Mouse (Mus musculus) intestine, embryonic 14.5 days (tissue): ENCODE data around the gene Vps13c. TPM values are rescaled to one million over a fixed set of nuclear protein-coding genes. Genes with fewer than 3 reads are reported as not detected.

Experiments
- ATAC-seq: fragments of 200-750 bp; cut with Nextera tagmentation; replicated peaks from 2 replicates; pipeline ENCODE4 v1.8.0; 2017; ENCODE audit warnings: low read depth, moderate number of reproducible peaks, moderate TSS enrichment, moderate library complexity; ENCODE audit not compliant: low FRiP score, low TSS enrichment
- DNase-seq: peaks from one replicate; pipeline ENCODE4 v3.0.0-alpha.2; 2018; ENCODE audit warnings: low spot score
- H3K27ac ChIP-seq: fragments of 300-500 bp; sonication (generic); 2 replicates; pipeline ENCODE4 v1.5.1; 2014; ENCODE audit warnings: low read depth, mild to moderate bottlenecking, control low read depth
- H3K27me3 ChIP-seq: fragments of 300-500 bp; sonication (generic); replicated peaks from 2 replicates; pipeline ENCODE4 v1.6.1; 2014; ENCODE audit warnings: low read length, control low read depth; ENCODE audit not compliant: control insufficient read depth, insufficient read depth
- H3K36me3 ChIP-seq: fragments of 300-500 bp; sonication (generic); 2 replicates; pipeline ENCODE4 v1.6.1; 2014; ENCODE audit warnings: low read length, control low read depth; ENCODE audit not compliant: control insufficient read depth, insufficient read depth
- H3K4me1 ChIP-seq: fragments of 300-500 bp; sonication (generic); replicated peaks from 2 replicates; pipeline ENCODE4 v1.6.1; 2014; ENCODE audit warnings: low read length, control low read depth, mixed read lengths; ENCODE audit not compliant: control insufficient read depth, insufficient read depth
- H3K4me2 ChIP-seq: fragments of 300-500 bp; sonication (generic); 2 replicates; pipeline ENCODE4 v1.6.1; 2014; ENCODE audit warnings: low read length
- H3K4me3 ChIP-seq: fragments of 300-500 bp; sonication (generic); 2 replicates; pipeline ENCODE4 v1.5.1; 2014; ENCODE audit warnings: low read depth, low read length, control low read depth, mixed read lengths
- H3K9ac ChIP-seq: fragments of 300-500 bp; sonication (generic); 2 replicates; pipeline ENCODE4 v1.6.1; 2014; ENCODE audit warnings: mild to moderate bottlenecking, low read length
- H3K9me3 ChIP-seq: fragments of 300-500 bp; sonication (generic); 2 replicates; pipeline ENCODE4 v1.6.1; 2016; ENCODE audit warnings: low read length, control low read depth; ENCODE audit not compliant: control insufficient read depth
- WGBS: fragments of 180-500 bp; shearing (Covaris S2); extraction: QIAGEN DNeasy Blood & Tissue Kit; methylation state at CpG from one replicate; pipeline ENCODE4 v1.1.7; 2014; 5-methylcytosine and 5-hydroxymethylcytosine counted together
- polyA plus RNA-seq: library from polyadenylated mRNA; unstranded; fragments of >200 nt; fragmentation: Nextera tagmentation; extraction: Ambion mirVana; gene quantifications from 2 replicates; pipeline ENCODE4 v1.2.1, GENCODE M21; 2014

The Vps13c gene
- polyA plus RNA-seq: 7.2 and 7.9 TPM in 2 replicates

DNA sequence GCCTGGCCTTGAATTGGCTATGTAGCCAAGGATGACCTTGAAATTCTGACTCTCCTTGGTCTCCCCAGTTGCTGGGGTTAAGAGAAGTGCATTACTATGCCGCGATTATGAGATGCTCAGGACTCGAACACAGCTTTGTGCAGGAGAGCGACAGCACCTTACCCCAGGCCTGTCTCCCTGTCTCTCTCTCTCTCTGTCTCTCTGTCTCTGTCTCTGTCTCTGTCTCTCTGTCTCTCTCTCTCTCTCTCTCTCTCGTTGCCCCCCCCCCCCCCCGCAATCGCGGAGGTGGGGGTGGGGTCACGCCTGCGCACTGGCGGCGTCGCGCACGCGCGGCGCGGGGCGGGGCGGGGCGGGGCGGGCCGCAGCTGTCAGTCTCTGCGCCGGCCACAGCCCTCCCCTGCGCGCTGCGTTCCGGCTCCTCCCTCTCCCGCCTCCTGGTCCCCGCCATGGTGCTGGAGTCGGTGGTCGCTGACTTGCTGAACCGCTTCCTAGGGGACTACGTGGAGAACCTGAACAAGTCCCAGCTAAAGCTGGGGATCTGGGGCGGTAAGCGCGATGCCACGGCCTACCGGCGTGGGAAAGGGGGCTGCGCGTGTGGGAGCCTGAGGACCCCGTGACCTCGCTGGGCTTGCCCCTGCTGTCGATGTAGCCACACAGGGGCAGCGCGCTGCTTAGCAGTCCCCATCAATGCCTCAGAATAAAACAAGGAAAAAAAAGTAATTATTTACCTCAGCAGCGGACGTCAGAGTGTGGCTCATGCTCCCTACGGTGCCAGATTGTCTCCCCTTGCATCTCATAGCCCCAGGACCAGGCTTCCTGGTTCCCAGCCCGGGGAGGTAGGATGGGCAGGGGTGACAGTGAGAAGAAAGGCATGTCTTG is at the start of gene Vps13c:
Gene Vps13c (plus strand): TSS at position 416 of the 879 bp plus-strand sequence.
- Histone ChIP-seq H3K27me3 (no peaks in the 10 kb centered on the region), H3K9ac (peak within 1 kb of the TSS; percentile 76), H3K36me3 (no peaks in the 10 kb centered on the region), H3K4me3 (peak within 1 kb of the TSS; percentile 76), H3K9me3 (no peaks in the 10 kb centered on the region), H3K4me1 (peaks cover 8% of the 10 kb centered on the region; the same call in 1 of the 2 replicates), H3K27ac (no peak within 1 kb of the TSS), H3K4me2 (peak within 1 kb of the TSS; percentile 84)
- ATAC-seq: peak; percentile 96
- under 1% methylated on average over 48 of the region's 53 CpGs for WGBS
- DNase-seq: peak; percentile 88

DNA sequence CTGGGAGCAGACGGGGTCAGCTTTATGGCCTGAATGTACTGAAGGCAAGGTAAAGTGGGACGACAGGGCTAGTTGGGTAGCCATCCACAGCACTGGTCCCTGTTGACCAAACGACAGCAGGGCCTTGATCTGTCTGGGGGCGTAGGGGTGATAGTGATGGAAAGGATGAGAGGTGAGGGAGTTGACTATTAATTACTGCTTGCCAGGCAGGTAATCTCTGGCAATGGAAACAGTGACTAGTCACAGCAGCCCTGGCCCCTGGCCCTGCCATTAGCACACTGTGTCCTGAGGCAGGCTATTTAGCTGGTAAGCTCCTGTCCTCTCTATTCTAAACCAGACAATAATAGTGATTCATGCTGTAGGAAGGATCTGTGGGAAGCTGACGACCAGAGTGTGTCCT is 47.8 kb upstream of the Vps13c start:
- H3K4me3 ChIP-seq: no peak overlapping the region
- H3K4me2 ChIP-seq: no peak overlapping the region
- H3K27ac ChIP-seq: no peak overlapping the region
- no peak for DNase-seq
- no peaks in the 10 kb centered on the region for H3K9me3 ChIP-seq
- no peak for ATAC-seq
- H3K9ac ChIP-seq: no peak overlapping the region
- H3K36me3 ChIP-seq: no peaks in the 10 kb centered on the region
- no peaks in the 10 kb centered on the region for H3K4me1 ChIP-seq
- 60% methylated on average over 5 of the region's 5 CpGs for WGBS
- H3K27me3 ChIP-seq: no peaks in the 10 kb centered on the region

DNA sequence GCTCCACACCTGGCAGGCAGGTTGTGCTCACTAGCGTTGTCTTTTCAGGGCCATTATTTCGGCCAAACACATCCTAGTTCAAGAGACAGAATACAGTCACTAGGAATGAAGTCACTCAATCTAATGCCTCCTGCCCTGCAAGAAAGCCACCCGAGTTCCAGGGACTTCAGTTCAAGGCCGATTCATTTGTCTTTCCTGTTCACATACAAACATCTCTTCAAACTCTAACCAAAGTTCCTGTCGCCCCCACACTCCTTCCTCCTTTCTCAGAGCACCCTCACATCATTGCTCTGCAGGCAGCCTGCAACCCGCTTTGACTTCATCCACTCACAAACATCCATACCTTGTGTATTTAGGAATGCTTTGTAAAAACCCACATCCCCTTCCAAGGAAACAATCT is 46.7 kb upstream of the Vps13c start:
- no peak overlapping the region for H3K9ac ChIP-seq

DNA sequence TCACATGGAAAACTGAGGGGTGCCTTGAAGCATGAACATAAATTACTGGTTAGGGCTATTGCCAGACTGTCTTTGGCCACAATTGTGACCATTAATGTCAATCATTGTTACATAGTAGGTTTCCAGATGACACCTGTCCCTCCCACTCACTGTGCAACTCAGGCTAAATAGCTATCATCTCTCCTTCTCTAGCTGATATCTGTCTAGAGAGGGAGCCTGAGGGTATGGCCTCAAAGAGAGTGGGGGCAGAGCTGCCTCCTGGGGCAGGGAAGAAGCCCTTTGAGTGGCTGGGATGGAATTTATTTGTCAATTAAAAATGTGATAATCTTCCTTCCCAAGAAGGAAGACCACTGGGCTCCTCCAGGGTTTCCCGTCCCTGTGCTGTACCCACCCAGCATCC is 46.0 kb upstream of the Vps13c start:
- H3K27me3 ChIP-seq: no peaks in the 10 kb centered on the region
- no peak overlapping the region for H3K9ac ChIP-seq
- no peaks in the 10 kb centered on the region for H3K4me1 ChIP-seq
- ATAC-seq (no peak), DNase-seq (no peak)
- H3K4me3 ChIP-seq: no peak overlapping the region
- WGBS: 100% methylated on average over 1 of the region's 1 CpGs
- no peak overlapping the region for H3K27ac ChIP-seq
- H3K4me2 ChIP-seq: no peak overlapping the region
- H3K36me3 ChIP-seq: no peaks in the 10 kb centered on the region
- H3K9me3 ChIP-seq: no peaks in the 10 kb centered on the region

More for the DNA sequence above, 46.7 kb upstream of the Vps13c start:
- no peaks in the 10 kb centered on the region for H3K27me3 ChIP-seq
- no peaks in the 10 kb centered on the region for H3K4me1 ChIP-seq
- no peak overlapping the region for H3K4me3 ChIP-seq
- DNase-seq: no peak
- ATAC-seq: no peak
- H3K4me2 ChIP-seq: no peak overlapping the region
- 69% methylated on average over 6 of the region's 6 CpGs for WGBS
- H3K9me3 ChIP-seq: no peaks in the 10 kb centered on the region
- H3K27ac ChIP-seq: no peak overlapping the region
- H3K36me3 ChIP-seq: no peaks in the 10 kb centered on the region

DNA sequence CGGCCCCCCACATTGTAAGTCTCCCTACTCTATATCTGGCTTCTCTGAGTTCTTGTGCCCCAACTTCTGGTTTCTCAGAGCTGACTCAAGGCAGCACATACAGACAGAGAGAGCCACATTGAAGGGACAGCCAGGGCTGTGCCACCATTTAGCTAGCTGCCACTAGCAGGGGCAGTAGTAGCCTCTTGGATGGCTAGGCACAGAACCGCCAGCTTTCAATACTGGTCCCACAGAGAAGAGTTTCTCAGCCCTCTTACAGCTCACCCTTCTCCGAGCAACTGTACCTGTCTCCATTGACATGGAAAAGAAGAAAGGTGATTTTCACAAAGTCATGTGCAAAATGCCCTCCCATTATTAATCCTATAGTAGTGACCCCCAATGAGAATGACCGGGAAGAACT is 45.5 kb upstream of the Vps13c start:
- Histone ChIP-seq H3K27ac (no peak overlapping the region), H3K9ac (no peak overlapping the region), H3K27me3 (no peaks in the 10 kb centered on the region), H3K4me2 (no peak overlapping the region), H3K9me3 (no peaks in the 10 kb centered on the region), H3K36me3 (no peaks in the 10 kb centered on the region), H3K4me1 (no peaks in the 10 kb centered on the region), H3K4me3 (no peak overlapping the region)
- 90% methylated on average over 4 of the region's 4 CpGs for WGBS
- ATAC-seq (no peak), DNase-seq (no peak)

DNA sequence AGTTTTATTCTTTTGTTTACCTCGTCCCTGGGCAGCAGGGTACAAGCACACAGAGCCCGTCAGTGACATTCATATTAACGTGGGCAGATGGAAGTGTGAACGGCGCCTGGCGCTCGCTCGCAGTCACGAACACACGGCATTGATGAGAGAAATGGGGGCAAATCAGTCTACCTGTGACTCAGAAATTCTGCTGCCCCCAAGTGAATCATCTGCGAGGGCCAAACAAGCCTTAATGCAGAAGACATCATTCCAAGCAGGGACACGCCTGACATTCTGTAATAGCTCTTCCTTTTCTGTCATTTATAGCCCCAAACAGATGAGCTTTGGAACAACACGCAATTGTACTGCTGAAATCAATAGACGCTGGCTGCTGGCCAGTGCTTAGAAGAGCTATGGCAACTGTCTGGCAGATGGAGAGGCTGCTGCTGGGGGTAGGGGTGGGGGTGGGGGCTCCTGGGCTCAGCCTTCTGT is 45.0 kb upstream of the Vps13c start:
- Histone ChIP-seq H3K4me1 (no peaks in the 10 kb centered on the region), H3K36me3 (no peaks in the 10 kb centered on the region), H3K9ac (no peak overlapping the region), H3K9me3 (no peaks in the 10 kb centered on the region), H3K27ac (no peak overlapping the region), H3K4me3 (no peak overlapping the region), H3K27me3 (no peaks in the 10 kb centered on the region), H3K4me2 (no peak overlapping the region)
- ATAC-seq: no peak
- 61% methylated on average over 14 of the region's 14 CpGs for WGBS
- peak; percentile 57 for DNase-seq

DNA sequence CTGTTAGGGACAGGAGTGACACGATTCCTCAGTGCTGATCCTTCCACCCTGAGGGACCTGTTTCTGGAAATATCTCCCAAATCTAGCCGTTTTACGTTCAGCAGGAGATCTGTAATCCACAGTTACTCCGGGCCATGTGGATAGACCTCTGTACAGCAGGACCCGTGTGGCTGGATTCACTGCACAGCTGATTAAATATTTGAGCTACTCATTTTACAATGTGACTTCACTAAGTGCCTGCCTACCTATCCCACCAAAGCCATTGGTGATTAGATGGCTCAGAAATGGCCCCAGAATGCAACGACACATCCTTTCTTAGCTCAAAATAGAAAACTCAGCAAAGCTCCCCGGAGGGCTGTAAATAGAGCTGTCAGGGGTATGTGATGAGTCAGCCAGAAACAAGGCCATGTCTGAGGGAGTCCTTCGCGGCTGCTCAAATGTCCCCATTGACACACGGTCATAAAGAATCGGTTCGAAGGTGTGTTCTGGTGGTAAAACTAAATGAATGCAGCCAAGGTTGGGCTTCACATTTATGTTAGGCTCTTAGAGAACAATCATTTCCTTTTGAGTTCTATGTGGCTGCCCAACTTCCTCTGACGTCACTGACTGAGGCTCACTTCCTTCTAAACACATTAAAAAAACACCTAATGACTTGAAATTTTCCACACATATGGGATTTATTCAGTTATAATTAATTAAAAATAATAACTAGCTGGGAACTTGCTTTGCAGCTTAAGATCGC is 40.9 kb upstream of the Vps13c start:
- H3K27ac ChIP-seq: no peak overlapping the region

DNA sequence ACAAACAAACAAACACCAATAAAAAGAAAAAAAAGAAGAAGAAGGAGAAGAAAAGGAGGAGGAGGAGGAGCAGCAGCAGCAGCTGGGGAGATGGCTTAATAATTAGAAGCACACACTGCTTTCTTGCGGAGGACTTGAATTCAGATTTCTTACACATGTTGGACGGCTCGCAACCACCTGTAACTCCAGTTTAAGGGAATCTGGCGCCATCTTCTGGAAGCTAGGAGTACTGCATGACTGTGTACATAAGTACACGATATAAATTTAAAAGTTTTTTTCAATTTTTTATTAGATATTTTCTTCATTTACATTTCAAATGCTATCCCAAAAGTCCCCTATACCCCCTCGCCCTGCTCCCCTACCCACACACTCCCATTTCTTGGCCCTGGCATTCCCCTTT is 38.0 kb upstream of the Vps13c start:
- Histone ChIP-seq H3K9me3 (no peaks in the 10 kb centered on the region), H3K4me3 (no peak overlapping the region), H3K27ac (no peak overlapping the region), H3K36me3 (no peaks in the 10 kb centered on the region), H3K4me2 (no peak overlapping the region), H3K4me1 (no peaks in the 10 kb centered on the region), H3K9ac (no peak overlapping the region), H3K27me3 (no peaks in the 10 kb centered on the region)
- 41% methylated on average over 6 of the region's 6 CpGs for WGBS
- ATAC-seq (no peak), DNase-seq (peak; percentile 62)

More for the DNA sequence above, 40.9 kb upstream of the Vps13c start:
- no peaks in the 10 kb centered on the region for H3K27me3 ChIP-seq
- H3K9me3 ChIP-seq: no peaks in the 10 kb centered on the region
- DNase-seq: no peak
- no peak overlapping the region for H3K4me3 ChIP-seq
- H3K4me1 ChIP-seq: no peaks in the 10 kb centered on the region
- 56% methylated on average over 14 of the region's 14 CpGs for WGBS
- no peaks in the 10 kb centered on the region for H3K36me3 ChIP-seq
- H3K4me2 ChIP-seq: no peak overlapping the region
- no peak overlapping the region for H3K9ac ChIP-seq
- peak; percentile 67 for ATAC-seq
